Mouse (Mus musculus): ENCODE measurements at regions not wholly inside any gene's neighbourhood (a gene's known extent, or its start where the extent isn't known, plus 50 kb on each side); places are given as distances from the start of the nearest gene placed in this dataset.

DNA sequence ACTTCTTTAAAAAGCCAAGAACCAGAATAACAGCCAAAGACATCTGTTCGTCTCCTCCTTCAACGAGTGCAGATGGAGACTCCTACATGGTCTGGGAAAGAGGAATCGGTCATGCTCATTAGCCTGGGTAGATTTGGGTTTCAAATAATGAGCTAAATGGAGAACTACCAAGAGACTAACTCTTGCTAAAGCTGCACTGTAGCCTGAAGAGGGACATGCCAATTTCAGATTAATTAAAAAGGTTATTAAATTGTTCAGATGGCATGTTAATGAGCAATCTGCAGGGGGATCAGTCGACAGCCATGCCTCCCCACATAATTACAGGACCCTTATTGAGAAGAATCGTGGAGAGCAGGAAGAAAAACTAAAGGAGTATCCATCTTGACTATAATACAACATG, 386.1 kb downstream of the Nedd1 start:
- no peak for DNase-seq (ENCODE audit: low read depth, low spot score)

GRCm38 (mm10) chr10:92335141-92335540, 387.1 kb downstream of the Nedd1 start:
- DNase-seq (ENCODE audit: low read depth, low spot score): no peak

DNA sequence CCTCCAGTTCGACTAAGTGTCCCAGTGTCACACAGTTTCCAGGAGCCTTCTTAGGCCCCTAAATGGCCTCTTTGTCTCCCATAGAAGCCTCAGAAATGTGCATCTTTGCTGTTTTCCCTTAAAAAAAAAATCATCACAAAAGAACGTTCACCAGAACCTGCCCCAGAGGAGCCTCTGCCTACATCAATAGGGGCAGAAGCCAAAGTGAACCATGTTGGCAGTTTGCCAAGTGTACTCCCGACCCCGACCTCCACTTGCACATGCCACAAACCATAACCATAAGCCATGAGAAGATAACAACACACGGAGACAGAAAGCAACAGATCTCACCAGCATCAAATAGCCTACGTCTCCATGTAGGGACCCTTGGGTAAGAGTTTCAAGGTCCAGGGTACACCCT, 388.4 kb downstream of the Nedd1 start:
- DNase-seq (ENCODE audit: low read depth, low spot score): no peak

DNA sequence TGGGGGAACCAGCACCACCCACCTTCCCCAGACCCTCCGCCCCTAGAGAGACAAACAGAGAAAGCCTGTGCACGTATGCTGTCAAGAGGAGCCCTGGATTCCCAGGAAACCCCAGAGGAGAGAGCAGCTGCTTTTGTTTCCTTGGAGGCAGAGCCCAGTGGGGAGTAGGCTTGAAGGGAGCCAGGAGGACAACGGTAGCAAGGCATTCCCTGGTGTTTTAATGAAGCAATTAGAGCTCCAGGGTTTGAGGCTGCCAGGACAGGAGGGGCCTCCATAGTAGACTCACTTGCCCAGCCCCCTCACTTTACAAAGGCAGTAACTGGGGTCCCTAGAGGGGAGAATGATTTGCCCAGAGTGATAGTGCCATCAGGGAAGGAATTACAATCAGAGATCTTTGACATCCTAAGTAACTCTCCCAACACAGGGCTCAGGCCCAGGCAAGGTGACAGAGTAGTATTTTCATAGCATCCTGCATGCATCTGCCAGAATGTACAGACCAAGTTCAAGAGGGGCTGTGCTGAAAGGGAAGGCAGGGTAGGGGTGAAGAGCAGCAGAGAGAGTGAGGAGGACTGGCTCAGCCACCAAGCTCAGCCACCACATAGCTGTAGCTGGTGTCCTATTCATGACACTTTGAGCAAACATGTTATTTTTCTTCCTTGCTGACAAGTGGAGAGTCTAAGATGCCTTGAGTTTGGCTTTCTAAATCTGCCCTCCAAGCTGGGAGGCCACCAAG, 389.0 kb downstream of the Nedd1 start:
- peak; percentile 50 for DNase-seq (ENCODE audit: low read depth, low spot score)

DNA sequence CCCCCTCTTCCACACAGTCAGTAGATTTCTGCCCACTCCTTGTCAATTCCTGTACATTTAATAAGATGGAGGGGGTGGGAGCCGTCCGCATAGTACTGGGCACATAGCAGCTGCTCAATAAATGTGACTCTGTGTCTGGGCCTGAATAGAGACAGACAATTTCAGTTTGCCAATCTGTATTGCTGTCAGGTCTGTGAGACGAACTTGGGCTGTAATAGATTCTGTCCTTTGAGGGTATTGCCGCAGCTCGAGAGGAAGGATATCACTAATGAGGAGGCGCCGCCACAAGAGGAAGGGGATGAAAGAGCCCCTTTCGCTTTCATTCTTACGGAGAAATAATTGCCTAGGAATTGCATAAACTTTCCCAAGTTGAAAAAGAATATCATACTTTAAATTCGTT, 392.1 kb downstream of the Nedd1 start:
- no peak for DNase-seq (ENCODE audit: low read depth, low spot score)

DNA sequence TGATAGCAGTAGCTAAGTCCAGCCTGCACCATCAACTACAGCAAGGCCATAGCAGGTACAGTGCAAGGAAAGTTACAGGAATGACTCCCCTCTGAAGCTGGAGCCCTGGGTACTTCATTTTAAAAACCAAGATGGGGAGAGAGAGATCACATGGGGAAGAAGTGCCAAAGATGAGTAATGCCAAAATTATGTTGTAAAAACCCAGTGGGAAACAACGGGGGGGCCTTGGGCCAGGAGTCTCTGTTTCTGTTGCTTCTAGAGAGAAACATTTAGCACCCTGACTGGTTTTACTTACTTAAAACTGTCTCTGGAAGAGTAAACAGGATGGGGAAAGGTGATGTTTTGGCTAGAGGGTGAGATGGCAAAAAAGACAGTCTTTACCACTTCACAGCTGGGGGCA, 392.6 kb downstream of the Nedd1 start:
- DNase-seq (ENCODE audit: low read depth, low spot score): no peak

- no peak for DNase-seq (ENCODE audit: low read depth, low spot score)
These were observed 396.8 kb downstream of the Nedd1 start for GRCm38 (mm10) chr10:92325284-92325989.

- DNase-seq (ENCODE audit: low read depth, low spot score): peak; percentile 26
These were observed 407.6 kb downstream of the Nedd1 start for GRCm38 (mm10) chr10:92314606-92315005.

DNA sequence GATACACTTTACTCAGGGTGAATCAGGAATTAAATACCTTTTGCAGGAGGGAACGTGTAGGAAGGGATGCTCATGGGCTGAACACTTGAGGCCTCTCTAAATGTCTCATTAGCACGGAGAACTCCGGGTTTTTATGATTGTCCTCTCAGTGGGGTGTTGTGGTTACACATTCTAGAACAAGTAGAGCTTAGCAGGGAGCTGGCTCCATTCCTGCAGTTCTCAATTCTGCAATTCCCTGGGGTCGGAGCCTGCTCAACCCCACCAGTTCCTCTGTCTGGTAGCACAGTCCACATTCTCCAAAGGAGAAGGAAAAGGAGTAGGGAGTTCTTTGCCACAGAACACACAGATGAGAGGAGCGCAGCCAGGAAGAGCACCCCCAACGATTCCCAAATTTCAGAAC, 409.9 kb downstream of the Nedd1 start:
- no peak for DNase-seq (ENCODE audit: low read depth, low spot score)

GRCm38 (mm10) chr10:92308643-92309042, 413.6 kb downstream of the Nedd1 start:
- DNase-seq (ENCODE audit: low read depth, low spot score): no peak

- peak; percentile 51 for DNase-seq (ENCODE audit: low read depth, low spot score)
These were observed 414.4 kb downstream of the Nedd1 start for GRCm38 (mm10) chr10:92307861-92308260.

GRCm38 (mm10) chr10:92298693-92299092, 423.5 kb downstream of the Nedd1 start:
- DNase-seq (ENCODE audit: low read depth, low spot score): no peak

GRCm38 (mm10) chr10:92296837-92297236, 425.4 kb downstream of the Nedd1 start:
- no peak for DNase-seq (ENCODE audit: low read depth, low spot score)

- no peak for DNase-seq (ENCODE audit: low read depth, low spot score)
These were observed 425.9 kb downstream of the Nedd1 start for GRCm38 (mm10) chr10:92296303-92296702.

GRCm38 (mm10) chr10:92293261-92293660, 429.0 kb downstream of the Nedd1 start:
- DNase-seq (ENCODE audit: low read depth, low spot score): no peak

DNA sequence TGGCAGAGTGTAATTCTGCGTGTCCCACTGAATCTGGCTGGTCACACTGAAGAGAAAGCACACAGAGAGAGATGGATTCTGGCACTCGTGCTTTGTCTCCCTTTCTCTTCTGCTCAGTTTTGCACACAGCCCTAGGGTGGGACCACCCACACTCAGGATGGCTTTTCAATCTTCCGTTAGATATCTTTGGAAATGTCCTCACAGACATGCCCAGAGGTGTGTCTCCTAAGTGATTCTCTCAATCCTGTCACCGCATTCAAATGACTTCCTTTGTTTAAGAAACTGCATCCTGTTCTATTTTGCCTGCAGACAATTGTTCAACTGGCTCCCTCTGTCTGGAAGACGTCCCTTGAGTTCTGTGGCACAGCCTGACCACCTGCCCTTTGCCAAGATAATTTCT, 433.0 kb downstream of the Nedd1 start:
- no peak for DNase-seq (ENCODE audit: low read depth, low spot score)

- no peak for DNase-seq (ENCODE audit: low read depth, low spot score)
These were observed 438.0 kb downstream of the Nedd1 start for GRCm38 (mm10) chr10:92284231-92284630.

DNA sequence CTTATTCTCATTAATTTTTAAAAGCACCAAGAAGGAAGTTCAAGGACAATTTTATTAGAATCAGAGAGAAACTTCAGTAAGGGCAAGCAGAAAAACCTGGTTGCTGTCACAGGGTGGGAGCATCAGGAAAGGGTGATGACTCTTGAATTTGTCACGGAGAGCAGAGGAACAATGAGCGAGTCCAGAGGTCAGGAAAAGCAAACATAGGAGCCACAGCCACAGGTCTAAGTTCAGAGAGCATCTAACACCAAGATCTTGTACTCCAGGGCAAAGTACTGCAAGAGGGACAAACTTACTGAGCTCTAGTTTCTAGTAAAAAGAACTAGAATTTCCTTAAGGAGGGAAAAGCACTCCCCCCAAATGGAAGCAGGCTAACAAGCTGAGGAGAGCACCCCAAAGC, 444.2 kb downstream of the Nedd1 start:
- DNase-seq (ENCODE audit: low read depth, low spot score): no peak

GRCm38 (mm10) chr10:92257815-92258214, 464.4 kb downstream of the Nedd1 start:
- no peak for DNase-seq (ENCODE audit: low read depth, low spot score)

GRCm38 (mm10) chr10:92248648-92249047, 473.6 kb downstream of the Nedd1 start:
- no peak for DNase-seq (ENCODE audit: low read depth, low spot score)

DNA sequence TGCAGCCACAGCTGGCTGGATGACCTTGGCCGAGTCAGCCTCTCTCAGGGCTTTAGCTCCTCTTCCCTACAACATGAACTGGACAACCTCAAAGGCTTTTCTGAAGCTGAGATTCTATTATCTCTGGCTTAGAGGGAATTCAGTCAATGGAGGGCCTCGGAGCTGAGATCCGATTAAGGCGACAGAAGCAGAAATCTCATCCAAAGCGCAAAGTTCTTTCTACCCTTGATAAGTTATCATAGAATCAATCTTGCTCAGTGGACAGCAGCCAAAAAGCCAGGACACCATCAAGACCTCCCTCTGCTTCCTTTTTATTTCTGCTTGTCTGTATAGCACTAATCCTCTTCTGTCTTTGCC, 474.8 kb downstream of the Nedd1 start:
- no peak for DNase-seq (ENCODE audit: low read depth, low spot score)

DNA sequence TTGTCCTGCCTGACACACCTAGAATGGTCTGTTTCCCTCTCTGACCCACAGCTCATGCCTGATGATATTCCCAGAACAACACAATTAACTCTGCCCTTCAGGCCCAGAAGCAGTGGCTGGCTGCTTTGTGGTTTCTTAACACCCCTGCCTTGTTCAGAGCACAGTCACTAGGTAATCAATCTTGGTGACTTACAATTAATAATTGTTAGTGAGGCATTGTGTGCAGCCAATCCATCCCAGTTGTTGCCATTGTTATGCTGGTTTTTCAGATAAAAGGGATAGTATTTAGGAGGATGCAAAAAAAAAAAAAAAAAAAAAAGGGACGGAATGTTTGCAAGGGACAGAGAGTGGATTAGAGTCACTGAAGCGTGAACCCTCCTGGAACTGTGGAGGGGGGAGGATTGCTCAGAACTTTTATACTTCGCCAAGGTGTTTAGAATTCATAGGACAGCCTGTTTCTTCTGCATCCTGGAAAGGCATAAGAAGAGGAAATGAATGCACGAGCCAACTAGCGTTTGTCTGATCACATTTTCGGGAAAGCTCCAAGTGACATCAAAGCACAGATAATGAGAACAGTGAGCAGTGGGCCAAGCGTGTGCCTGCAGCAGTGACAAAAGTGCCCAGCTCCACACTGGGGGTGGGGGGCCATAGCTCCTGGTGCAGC, 475.3 kb downstream of the Nedd1 start:
- peak; percentile 34 for DNase-seq (ENCODE audit: low read depth, low spot score)
